Mouse (Mus musculus) bone marrow, adult 2 months (tissue): Measurements from ENCODE around the gene Doc2b.

ENCODE experiments used
- CTCF ChIP-seq: fragments of 200-500 bp; IDR thresholded peaks from 2 replicates; pipeline ENCODE4 v1.5.1; 2011; ENCODE audit warnings: low read length, control low read depth; ENCODE audit not compliant: control insufficient read depth, insufficient read depth
- POLR2A ChIP-seq: fragments of 200-500 bp; IDR thresholded peaks from 2 replicates; pipeline ENCODE4 v1.6.1; 2011; ENCODE audit warnings: low read depth, mild to moderate bottlenecking, control low read depth, low read length, borderline replicate concordance; ENCODE audit not compliant: control insufficient read depth

GRCm38 (mm10) chr11:75756687-75757086 is 39.2 kb downstream of the Doc2b start:
- no peak for TF ChIP-seq CTCF
- no peak for TF ChIP-seq POLR2A
